Mouse (Mus musculus): ENCODE data around the gene Sh3bp5.

DNA sequence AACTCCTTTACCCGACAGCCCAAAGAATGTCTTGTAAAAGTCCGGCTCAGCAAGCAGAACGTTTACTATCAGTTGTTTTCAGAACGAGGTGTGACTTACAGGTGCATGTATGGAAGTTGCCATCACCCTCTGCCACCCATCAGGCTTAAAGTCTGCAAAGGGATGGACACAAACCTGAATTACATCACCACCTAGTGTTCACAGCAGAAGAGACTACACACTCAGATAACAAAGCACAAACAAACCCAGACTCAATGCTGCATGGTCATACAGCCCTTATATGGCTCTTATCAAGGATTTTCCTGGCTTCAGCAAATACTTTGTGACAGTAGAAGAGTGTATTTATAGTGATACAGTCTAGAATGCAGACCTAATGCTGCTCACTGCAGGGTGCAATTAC is 108.2 kb downstream of the Sh3bp5 start:
- TF ChIP-seq CTCF (IDR thresholded peaks at IDR 0.05; ENCODE audit: control insufficient read depth, insufficient read depth, insufficient read length) (no peak), USF1 (IDR thresholded peaks at IDR 0.05; ENCODE audit: low read depth) (no peak)
